Mouse (Mus musculus): Measurements from ENCODE around the gene Gm17409. TPM values are rescaled to one million over a fixed set of nuclear protein-coding genes. Genes with fewer than 3 reads are reported as not detected.
A peak's percentile ranks its signal among the peaks of the same experiment; 100 is the strongest.

Gm17409 gene
- polyA plus RNA-seq, 1 experiment from 2014 or later = not detected

DNA sequence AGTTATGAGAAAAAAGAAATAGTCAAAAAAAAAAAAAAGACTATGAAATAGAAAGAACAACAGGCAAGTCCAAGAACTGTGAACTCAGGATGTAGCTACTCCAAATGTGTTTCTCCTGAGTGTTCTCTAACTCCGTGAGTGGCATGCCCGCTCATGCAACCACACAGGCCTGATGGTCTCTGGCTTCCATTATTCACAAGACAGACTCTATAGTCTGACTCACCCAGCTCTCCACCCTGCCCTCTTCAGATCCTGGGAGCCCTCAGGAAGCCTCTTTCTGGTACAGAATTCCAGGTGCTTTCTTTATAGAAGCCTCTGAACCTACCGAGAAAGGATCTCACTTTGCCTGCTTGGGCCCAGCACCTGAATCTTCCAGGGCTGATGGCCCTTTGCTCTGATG, 15.8 kb downstream of the Gm17409 start:
- no peak overlapping the region for H3K4me2 ChIP-seq (replicated peaks)
- H3K4me3 ChIP-seq = no peak overlapping the region
- H3K9me3 ChIP-seq = no peaks in the 10 kb centered on the region
- no peaks in the 10 kb centered on the region for H3K36me3 ChIP-seq
- peaks cover 34% of the 10 kb centered on the region for H3K4me1 ChIP-seq
- ATAC-seq (replicated peaks) = no peak
- H3K27ac ChIP-seq (replicated peaks) = no peak overlapping the region
- 68% methylated on average over 3 of the region's 3 CpGs for WGBS
- no peaks in the 10 kb centered on the region for H3K27me3 ChIP-seq
- no peak overlapping the region for H3K9ac ChIP-seq (replicated peaks)

DNA sequence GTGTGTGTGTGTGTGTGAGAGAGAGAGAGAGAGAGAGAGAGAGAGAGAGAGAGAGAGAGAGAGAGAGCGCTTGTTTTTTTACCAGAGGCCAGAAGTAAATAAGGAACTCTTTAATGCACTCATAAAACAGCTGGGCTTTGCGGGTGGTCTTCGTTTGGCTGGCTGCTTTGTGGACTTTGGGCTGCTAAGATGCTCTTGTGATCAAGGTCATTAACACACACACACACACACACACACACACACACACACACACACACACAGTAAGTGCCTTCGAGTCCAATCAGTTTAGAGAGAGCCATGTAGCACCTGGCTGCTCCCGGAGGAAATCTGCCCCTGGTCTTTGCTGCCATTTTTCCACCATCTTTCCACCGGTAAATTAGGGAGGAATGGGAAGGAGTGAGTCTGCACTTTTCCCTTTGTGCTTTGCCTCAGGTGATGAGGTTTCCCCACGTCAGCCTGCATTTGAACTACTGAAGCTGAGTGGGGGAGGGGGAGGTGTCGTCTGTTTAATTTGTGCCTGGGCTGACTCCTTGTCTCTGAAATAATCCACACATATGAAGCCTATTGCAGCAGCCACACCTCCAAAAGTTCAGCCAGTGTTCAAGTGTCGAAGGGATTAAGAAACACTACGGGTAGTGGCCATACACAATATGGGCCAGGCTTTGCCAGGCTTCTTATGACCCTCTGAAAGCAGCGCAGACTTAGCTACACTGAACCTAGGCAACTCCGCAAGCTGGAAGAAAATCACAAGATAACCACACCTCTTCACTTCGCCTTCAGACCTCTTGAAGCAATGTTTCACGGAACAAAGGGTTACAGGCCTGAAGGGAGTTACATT, 16.7 kb downstream of the Gm17409 start:
- WGBS = 42% methylated on average over 14 of the region's 14 CpGs
- no peak for ATAC-seq (replicated peaks)
- Histone ChIP-seq H3K9me3 (no peaks in the 10 kb centered on the region), H3K4me2 (replicated peaks) (no peak overlapping the region), H3K27me3 (no peaks in the 10 kb centered on the region), H3K4me3 (no peak overlapping the region), H3K4me1 (peaks cover 32% of the 10 kb centered on the region), H3K9ac (replicated peaks) (no peak overlapping the region), H3K36me3 (no peaks in the 10 kb centered on the region), H3K27ac (replicated peaks) (0 out of 2 replicates have a peak overlapping the region, but pooled peaks have one; percentile 9)

DNA sequence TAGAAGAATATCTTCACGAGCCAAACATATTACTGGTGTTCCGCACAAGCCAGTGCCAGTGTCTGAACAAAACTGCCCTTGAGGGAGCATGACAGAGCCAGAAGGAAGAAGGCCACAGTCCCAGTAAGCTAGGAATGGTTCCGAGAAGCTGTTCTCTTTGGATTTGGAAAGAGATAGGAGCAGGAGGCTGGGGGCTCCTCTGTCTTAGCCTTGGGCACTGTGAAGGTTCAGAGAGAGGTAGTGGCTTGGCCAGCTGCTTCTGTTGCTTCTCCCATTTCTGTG, 17.3 kb downstream of the Gm17409 start:
- H3K9me3 ChIP-seq = no peaks in the 10 kb centered on the region
- no peak overlapping the region for H3K4me3 ChIP-seq
- no peak for ATAC-seq (replicated peaks)
- WGBS = 56% methylated on average over 3 of the region's 3 CpGs
- H3K4me1 ChIP-seq = peaks cover 30% of the 10 kb centered on the region
- no peak overlapping the region for H3K9ac ChIP-seq (replicated peaks)
- no peaks in the 10 kb centered on the region for H3K36me3 ChIP-seq
- H3K4me2 ChIP-seq (replicated peaks) = no peak overlapping the region
- H3K27ac ChIP-seq (replicated peaks) = 0 out of 2 replicates have a peak overlapping the region, but pooled peaks have one; percentile 9
- H3K27me3 ChIP-seq = no peaks in the 10 kb centered on the region

DNA sequence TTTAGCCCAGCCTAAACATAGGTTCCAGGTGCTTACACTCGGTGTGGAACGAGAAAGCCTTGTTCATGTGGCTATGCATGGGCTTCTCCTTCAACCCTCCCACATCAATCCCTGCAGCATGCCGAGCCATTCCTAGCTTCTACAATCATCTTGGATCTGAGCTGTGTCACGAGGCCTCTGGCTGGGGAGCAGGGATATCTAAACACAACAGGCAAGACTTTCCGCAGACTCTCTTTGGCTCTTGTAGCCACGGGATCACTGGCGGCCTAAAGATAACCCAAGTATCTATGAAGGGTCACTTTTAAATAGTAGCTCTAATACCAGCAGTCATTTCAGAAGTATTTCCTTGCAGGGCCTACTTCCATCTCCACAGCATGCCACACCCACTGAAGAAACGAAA, 18.5 kb downstream of the Gm17409 start:
- Histone ChIP-seq H3K4me1 (peaks cover 30% of the 10 kb centered on the region), H3K4me3 (no peak overlapping the region), H3K9me3 (no peaks in the 10 kb centered on the region), H3K36me3 (no peaks in the 10 kb centered on the region), H3K9ac (replicated peaks) (no peak overlapping the region), H3K4me2 (replicated peaks) (no peak overlapping the region), H3K27ac (replicated peaks) (no peak overlapping the region), H3K27me3 (no peaks in the 10 kb centered on the region)
- 95% methylated on average over 8 of the region's 8 CpGs for WGBS
- ATAC-seq (replicated peaks) = no peak

DNA sequence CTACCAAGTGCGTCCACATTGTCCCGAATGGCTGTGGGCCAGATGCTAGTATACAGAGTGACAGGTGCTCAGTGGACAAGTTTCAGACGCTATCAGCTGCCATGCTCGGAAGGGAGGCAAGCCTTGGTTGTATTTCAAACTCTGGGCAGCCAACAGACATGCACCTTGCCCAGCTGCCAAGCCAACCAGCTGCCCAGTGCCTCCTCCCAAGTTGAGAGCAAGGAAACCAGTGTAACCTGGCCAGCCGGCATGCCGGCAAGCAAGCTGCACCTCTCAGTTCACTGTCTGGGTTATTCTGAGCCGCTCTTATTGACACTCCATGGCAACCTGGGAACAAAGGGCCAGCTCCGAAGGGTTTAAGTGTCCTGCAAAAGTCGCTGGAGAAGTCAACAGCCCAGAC, 19.4 kb downstream of the Gm17409 start:
- no peaks in the 10 kb centered on the region for H3K9me3 ChIP-seq
- no peak for ATAC-seq (replicated peaks)
- H3K4me3 ChIP-seq = no peak overlapping the region
- no peak overlapping the region for H3K9ac ChIP-seq (replicated peaks)
- no peaks in the 10 kb centered on the region for H3K36me3 ChIP-seq
- 84% methylated on average over 9 of the region's 9 CpGs for WGBS
- no peak overlapping the region for H3K4me2 ChIP-seq (replicated peaks)
- H3K27ac ChIP-seq (replicated peaks) = no peak overlapping the region
- peaks cover 31% of the 10 kb centered on the region for H3K4me1 ChIP-seq
- no peaks in the 10 kb centered on the region for H3K27me3 ChIP-seq

DNA sequence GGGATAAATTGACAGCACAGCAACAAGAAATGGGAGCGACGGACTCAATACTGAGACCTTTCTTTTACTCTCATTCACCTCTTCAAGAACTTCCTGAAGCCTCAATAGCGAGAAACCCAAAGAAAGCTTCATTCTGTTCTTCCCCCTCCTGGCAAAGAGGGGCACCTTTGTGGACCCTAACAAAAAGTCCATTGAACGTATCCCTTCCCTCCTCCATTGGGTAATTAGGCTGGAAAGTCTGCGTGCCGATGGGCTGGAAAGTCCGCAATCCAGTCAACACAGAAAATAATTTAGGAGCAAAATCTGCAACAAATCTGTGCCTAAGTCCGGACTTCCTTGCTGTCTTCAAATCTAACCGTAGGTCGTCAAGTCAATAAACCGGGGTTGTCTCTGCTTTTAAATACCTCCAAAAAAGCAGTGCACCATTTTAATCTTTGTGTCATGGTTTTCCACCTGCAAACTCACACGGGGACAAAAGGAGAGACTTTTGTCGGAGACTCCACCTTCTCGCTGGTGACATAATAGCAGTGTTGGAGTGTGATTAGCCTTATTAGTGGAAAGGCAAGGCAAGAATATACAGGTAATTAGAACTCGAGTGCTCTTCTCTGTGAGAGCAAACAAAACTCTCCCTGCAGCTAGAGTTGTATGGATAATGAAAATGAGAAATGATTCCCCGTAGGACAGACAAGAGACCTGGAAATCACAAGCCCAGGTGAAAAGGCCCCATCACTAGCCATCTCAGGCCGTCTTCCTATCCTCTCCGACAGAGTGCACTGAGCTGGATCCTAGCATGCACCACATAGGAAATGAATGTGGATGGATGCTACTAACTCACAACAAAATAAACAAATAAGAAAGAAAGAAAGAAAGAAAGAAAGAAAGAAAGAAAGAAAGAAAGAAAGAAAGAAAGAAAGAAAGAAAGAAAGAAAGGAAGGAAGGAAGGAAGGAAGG, 24.0 kb downstream of the Gm17409 start:
- no peaks in the 10 kb centered on the region for H3K27me3 ChIP-seq
- H3K9ac ChIP-seq (replicated peaks) = no peak overlapping the region
- no peaks in the 10 kb centered on the region for H3K36me3 ChIP-seq
- no peak for ATAC-seq (replicated peaks)
- no peak overlapping the region for H3K4me3 ChIP-seq
- H3K4me1 ChIP-seq = peaks cover 6% of the 10 kb centered on the region
- WGBS = 10% methylated on average over 18 of the region's 18 CpGs
- no peaks in the 10 kb centered on the region for H3K9me3 ChIP-seq
- H3K4me2 ChIP-seq (replicated peaks) = 0 out of 2 replicates have a peak overlapping the region, but pooled peaks have one; percentile 3
- no peak overlapping the region for H3K27ac ChIP-seq (replicated peaks)

DNA sequence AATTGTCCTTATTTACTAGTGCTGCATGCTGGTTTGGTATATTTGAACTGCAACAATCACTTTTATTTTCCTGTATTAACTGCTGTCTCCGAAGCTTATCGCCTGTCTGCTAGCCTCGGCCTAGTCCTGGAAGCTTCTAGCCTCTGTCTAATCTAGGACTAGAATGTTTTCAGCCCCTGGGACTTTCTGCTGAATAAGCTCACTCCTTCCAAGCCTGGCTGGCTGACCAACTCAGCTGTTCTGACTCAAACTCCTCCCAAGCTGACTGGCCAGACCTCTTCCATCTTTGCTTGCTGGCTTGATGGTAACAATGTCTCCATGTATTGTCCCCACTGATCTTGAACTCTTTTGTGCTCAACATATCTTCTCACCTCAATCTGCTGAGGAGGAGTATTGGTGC, 25.4 kb downstream of the Gm17409 start:
- Histone ChIP-seq H3K4me3 (no peak overlapping the region), H3K9ac (replicated peaks) (no peak overlapping the region), H3K4me1 (peaks cover 6% of the 10 kb centered on the region), H3K27me3 (no peaks in the 10 kb centered on the region), H3K4me2 (replicated peaks) (no peak overlapping the region), H3K27ac (replicated peaks) (no peak overlapping the region), H3K9me3 (no peaks in the 10 kb centered on the region), H3K36me3 (no peaks in the 10 kb centered on the region)
- WGBS = 89% methylated on average over 3 of the region's 3 CpGs
- no peak for ATAC-seq (replicated peaks)

DNA sequence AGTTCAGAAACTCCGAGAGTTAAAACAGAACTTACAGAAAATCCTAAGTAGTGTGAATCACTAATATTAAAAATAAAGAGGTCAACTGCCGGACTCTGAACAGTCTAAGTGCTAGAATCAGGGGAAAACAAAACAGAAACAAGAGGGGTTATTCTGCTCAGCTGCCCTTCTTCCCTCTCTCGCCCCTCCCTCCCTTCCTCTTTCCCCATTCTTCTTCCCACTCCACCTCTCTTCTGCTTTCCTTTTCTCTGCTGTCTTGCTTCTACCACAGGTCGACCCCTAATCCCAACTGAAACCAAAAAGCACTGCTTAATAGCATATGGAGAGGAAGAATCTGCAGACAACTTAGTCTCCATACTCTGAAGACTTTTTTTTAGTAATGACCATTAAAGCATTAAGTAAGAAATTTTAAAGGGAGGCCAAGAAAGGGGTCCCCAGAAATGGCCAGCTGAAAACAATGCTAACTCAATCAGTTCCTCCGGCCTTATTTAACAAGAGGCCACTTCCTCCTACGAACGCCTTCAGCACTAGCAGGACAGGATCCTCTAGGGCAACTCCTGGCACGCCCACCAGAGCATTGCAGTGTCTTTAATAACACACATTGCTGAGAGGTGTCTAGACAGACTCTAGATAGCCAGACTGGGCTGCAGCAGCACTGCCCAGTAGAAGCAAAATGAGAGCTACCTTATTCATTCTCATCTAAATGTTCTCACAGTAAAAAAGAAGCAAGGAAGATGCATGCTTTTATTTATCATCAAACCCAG, 26.9 kb downstream of the Gm17409 start:
- Histone ChIP-seq H3K4me3 (no peak overlapping the region), H3K4me1 (peaks cover 6% of the 10 kb centered on the region), H3K36me3 (no peaks in the 10 kb centered on the region), H3K9me3 (no peaks in the 10 kb centered on the region), H3K27ac (replicated peaks) (no peak overlapping the region), H3K4me2 (replicated peaks) (no peak overlapping the region), H3K9ac (replicated peaks) (no peak overlapping the region), H3K27me3 (no peaks in the 10 kb centered on the region)
- 73% methylated on average over 8 of the region's 8 CpGs for WGBS
- no peak for ATAC-seq (replicated peaks)

DNA sequence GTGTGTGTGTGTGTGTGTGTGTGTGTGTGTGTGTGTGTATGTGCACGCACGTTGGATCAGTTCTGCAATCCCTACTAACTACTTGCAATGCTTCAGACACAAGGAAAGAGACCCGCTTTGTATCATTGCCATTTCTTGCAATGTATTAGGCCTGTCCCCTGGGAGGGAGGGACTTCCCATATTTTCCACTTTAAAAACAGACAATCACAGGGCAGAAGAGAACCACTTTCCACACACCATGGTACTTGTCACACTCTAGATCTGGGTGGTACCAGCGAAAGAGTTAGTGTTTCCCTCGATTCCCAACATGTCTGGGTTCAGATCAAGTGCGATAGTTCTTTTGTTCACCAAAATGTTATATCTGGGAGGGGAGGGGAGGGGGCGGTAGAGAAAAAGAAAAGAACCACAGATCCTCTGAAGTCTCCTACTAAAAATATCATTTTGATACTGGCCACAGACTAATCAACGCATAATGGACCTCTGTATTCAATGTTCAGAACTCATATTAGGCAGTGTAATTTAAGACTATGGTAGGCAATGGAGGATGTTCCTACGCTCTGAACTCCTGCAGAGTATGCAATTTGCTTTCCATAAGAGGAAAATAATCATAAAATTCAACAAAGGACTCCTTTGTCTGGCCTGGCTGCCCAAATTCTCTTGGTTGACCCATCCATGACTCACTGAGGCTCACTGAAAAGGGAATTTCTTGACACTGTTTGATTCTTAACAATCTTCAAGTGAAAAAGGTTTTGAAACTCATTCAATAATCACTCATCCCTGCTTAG, 35.6 kb downstream of the Gm17409 start:
- Histone ChIP-seq H3K4me3 (no peak overlapping the region), H3K27ac (replicated peaks) (no peak overlapping the region), H3K36me3 (peaks cover 4% of the 10 kb centered on the region; the same call in 1 of the 2 replicates), H3K4me2 (replicated peaks) (no peak overlapping the region), H3K4me1 (0 out of 2 replicates have a peak, but pooled peaks cover 3% of the 10 kb centered on the region), H3K27me3 (no peaks in the 10 kb centered on the region), H3K9ac (replicated peaks) (no peak overlapping the region), H3K9me3 (no peaks in the 10 kb centered on the region)
- 85% methylated on average over 9 of the region's 9 CpGs for WGBS
- ATAC-seq (replicated peaks) = no peak

DNA sequence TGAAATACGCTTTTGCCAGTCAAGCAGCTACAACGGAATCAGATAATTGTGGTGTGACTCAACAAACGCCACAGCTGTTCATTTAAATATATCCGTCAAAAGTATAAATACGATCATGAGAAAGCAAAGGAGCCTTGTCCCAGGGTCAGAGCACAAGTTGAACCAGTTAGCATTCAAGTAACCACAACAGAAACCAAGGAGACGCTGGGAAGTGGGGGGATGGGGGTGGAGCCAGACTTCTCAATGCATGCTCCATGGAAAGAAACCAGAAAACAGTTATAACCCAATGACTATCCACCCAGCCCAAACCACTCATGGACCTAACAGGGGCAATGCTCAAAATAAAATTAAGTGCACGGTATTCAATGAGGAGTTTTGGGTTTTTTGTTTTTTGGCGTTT, 40.3 kb downstream of the Gm17409 start:
- no peak overlapping the region for H3K9ac ChIP-seq (replicated peaks)
- 52% methylated on average over 8 of the region's 8 CpGs for WGBS
- ATAC-seq (replicated peaks) = no peak
- no peaks in the 10 kb centered on the region for H3K9me3 ChIP-seq
- peaks cover 4% of the 10 kb centered on the region; the same call in 1 of the 2 replicates for H3K36me3 ChIP-seq
- no peaks in the 10 kb centered on the region for H3K27me3 ChIP-seq
- no peak overlapping the region for H3K27ac ChIP-seq (replicated peaks)
- H3K4me2 ChIP-seq (replicated peaks) = no peak overlapping the region
- 0 out of 2 replicates have a peak, but pooled peaks cover 5% of the 10 kb centered on the region for H3K4me1 ChIP-seq
- no peak overlapping the region for H3K4me3 ChIP-seq

DNA sequence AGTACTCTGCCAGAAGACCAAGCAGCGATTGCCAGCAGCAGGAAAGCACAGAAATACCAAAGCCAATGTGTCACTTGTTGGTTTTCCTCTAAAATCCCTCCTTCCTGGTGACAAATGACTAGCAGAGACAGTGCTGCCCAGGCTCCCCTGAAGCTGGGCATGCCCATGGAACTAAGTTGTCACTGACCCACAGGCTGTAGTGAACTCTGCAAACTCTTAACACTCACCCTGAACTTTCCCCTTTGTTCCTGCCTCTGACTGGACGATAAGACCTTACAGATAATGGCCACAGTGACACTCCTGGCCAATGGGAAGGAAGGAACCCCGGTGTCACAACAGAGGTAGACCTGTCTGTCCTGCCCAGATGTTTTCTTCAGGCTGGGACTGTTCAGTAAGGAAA, 43.3 kb downstream of the Gm17409 start:
- Histone ChIP-seq H3K9me3 (no peaks in the 10 kb centered on the region), H3K4me2 (replicated peaks) (no peak overlapping the region), H3K27me3 (no peaks in the 10 kb centered on the region), H3K9ac (replicated peaks) (no peak overlapping the region), H3K4me3 (no peak overlapping the region), H3K27ac (replicated peaks) (no peak overlapping the region), H3K36me3 (no peaks in the 10 kb centered on the region), H3K4me1 (peaks cover 11% of the 10 kb centered on the region)
- ATAC-seq (replicated peaks) = no peak
- WGBS = 77% methylated on average over 3 of the region's 3 CpGs

Measured in forebrain, embryonic 15.5 days (tissue).